Mouse (Mus musculus) urinary bladder, adult 18-20 months (tissue): ENCODE data around the gene Gm3402.
"Not testable (repeated sequence)": the region's sequence is repeated elsewhere in the genome, so short reads cannot be mapped to it uniquely, and the experiment has no call there.

Experiments
- DNase-seq, 2 experiments: peaks; one replicate each; pipeline ENCODE4 v3.0.0; 2022; ENCODE audit warnings: low spot score in 2 of 2, mixed read lengths in 2 of 2

Gene Gm3402

DNA sequence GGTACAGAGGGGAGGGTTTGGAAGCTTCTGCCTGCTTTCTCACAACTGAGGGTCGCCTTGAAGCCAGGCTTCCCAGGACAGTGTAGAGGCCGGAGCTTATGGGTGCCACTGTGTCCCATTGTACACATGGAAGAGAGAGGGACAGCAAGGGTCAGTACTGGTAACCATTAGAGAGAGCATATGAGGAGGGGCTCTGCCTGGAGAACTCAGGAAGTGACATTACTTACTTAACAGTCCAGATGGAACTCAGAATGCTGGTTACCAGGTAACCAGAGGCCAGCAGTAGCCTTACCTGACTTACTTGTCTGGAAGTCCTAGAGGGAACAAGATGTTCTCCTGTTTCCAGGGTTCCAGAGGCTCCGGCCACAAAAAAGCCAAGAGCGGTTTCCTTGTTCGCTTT is at the start of gene Gm3402:
TSS of gene Gm3402 (plus strand) at position 301 of the 400 bp plus-strand sequence.
- not testable (repeated sequence) for DNase-seq

- DNase-seq, result no peak
Observed at GRCm38 (mm10) chr5:146466663-146467062, 47.3 kb upstream of the Gm3402 start.

DNA sequence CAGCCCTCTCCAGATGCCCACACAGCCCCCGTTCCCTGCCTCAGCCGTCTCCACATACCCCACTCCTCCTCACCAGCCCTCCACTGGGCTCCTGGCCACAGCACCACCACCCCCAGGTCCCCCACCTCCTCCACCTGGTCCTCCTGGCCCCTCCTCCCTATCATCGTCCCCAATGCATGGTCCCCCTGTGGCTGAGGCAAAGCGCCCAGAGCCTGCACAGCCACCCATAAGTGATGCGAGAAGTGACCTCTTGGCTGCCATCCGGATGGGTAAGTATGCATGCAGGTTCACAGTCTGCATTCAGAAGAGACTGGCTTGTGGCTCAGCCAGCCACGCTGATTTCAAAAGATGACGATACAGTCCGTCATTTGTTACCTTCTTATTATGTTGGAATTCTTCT is 45.6 kb upstream of the Gm3402 start:
- DNase-seq, result no peak

DNA sequence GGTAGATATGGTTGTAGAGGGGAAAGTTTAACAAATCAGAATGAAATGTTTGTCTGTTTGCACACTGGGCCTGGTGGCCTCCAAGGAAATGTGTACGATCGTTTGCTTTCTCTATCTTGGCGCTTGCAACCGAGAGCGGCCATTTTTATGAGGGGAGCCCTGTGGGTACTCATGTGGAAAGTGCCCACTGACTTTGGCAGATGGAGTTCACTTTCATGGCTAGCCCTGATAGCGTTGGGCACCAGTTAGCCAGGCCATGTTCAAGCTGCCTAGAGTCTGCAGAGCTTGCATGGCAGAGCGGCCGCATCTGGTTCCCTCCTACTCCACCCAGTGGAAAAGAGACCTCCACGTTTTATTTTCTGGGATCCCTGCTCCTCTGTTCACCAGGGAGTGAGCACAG is 43.1 kb upstream of the Gm3402 start:
- no peak for DNase-seq

- no peak for DNase-seq
Observed at GRCm38 (mm10) chr5:146471311-146471710, 42.6 kb upstream of the Gm3402 start.

- no peak for DNase-seq
Observed at GRCm38 (mm10) chr5:146471821-146472220, 42.1 kb upstream of the Gm3402 start.

DNA sequence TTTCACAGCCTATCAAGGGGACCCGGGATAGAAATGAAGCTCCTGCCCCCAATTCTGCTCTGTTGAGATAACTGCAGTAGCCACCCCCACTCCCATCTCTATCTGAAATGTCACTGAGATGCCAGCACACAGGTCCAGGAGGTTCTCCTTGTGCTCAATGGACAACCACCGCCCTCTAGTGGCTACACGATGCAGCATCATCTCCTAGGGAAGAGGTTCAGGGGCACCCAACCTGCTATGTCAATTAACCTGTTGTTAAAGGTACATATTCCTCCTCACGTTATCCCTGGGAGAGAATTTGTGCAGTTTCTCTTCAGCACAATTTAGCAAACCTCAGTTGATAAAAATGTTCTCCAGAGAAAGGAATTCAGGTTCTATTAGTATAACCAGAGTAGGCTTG is 34.4 kb upstream of the Gm3402 start:
- DNase-seq, result not testable (repeated sequence)

GRCm38 (mm10) chr5:146481665-146482064 is 32.3 kb upstream of the Gm3402 start, which contains the start of gene Gm6408:
Gene Gm6408, plus strand, starts transcription at chr5:146481965.
- DNase-seq, result not testable (repeated sequence)

GRCm38 (mm10) chr5:146488959-146489358 is 25.0 kb upstream of the Gm3402 start:
- not testable (repeated sequence) for DNase-seq

DNA sequence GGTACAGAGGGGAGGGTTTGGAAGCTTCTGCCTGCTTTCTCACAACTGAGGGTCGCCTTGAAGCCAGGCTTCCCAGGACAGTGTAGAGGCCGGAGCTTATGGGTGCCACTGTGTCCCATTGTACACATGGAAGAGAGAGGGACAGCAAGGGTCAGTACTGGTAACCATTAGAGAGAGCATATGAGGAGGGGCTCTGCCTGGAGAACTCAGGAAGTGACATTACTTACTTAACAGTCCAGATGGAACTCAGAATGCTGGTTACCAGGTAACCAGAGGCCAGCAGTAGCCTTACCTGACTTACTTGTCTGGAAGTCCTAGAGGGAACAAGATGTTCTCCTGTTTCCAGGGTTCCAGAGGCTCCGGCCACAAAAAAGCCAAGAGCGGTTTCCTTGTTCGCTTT is 22.9 kb upstream of the Gm3402 start, which contains the start of gene Gm6370:
TSS of gene Gm6370 (plus strand) at position 301 of the 400 bp plus-strand sequence.
- DNase-seq, result not testable (repeated sequence)

DNA sequence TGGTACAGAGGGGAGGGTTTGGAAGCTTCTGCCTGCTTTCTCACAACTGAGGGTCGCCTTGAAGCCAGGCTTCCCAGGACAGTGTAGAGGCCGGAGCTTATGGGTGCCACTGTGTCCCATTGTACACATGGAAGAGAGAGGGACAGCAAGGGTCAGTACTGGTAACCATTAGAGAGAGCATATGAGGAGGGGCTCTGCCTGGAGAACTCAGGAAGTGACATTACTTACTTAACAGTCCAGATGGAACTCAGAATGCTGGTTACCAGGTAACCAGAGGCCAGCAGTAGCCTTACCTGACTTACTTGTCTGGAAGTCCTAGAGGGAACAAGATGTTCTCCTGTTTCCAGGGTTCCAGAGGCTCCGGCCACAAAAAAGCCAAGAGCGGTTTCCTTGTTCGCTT is 11.8 kb upstream of the Gm3402 start, which contains the start of gene 4930449I24Rik:
TSS of gene 4930449I24Rik (plus strand) at position 301 of the 400 bp plus-strand sequence.
- DNase-seq, result not testable (repeated sequence)

DNA sequence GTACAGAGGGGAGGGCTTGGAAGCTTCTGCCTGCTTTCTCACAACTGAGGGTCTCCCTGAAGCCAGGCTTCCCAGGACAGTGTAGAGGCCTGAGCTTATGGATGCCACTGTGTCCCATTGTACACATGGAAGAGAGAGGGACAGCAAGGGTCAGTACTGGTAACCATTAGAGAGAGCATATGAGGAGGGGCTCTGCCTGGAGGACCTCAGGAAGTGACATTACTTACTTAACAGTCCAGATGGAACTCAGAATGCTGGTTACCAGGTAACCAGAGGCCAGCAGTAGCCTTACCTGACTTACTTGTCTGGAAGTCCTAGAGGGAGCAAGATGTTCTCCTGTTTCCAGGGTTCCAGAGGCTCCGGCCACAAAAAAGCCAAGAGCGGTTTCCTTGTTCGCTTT is 11.6 kb downstream of the Gm3402 start, which contains the start of gene Gm3404:
TSS of gene Gm3404 (plus strand) at position 301 of the 400 bp plus-strand sequence.
- not testable (repeated sequence) for DNase-seq

GRCm38 (mm10) chr5:146537347-146537746 is 23.4 kb downstream of the Gm3402 start, which contains the start of gene Gm3409:
Gene Gm3409, plus strand, starts transcription at chr5:146537647.
- DNase-seq, result not testable (repeated sequence)

DNA sequence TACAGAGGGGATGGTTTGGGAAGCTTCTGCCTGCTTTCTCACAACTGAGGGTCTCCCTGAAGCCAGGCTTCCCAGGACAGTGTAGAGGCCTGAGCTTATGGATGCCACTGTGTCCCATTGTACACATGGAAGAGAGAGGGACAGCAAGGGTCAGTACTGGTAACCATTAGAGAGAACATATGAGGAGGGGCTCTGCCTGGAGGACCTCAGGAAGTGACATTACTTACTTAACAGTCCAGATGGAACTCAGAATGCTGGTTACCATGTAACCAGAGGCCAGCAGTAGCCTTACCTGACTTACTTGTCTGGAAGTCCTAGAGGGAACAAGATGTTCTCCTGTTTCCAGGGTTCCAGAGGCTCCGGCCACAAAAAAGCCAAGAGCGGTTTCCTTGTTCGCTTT is 41.9 kb downstream of the Gm3402 start, which contains the start of gene Gm3415:
TSS of gene Gm3415 (plus strand) at position 301 of the 400 bp plus-strand sequence.
- DNase-seq, result not testable (repeated sequence)

GRCm38 (mm10) chr5:146564259-146564658 is 50.3 kb downstream of the Gm3402 start:
- no peak for DNase-seq
